Mouse (Mus musculus) lung, postnatal 4 days (tissue): Measurements from ENCODE around the gene Cpt1b.
"Not testable (repeated sequence)": the region's sequence is repeated elsewhere in the genome, so short reads cannot be mapped to it uniquely, and the experiment has no call there.

Source experiments
- DNase-seq, 2 experiments: peaks; one replicate each; pipeline ENCODE4 v3.0.0; 2021

Gene Cpt1b

DNA sequence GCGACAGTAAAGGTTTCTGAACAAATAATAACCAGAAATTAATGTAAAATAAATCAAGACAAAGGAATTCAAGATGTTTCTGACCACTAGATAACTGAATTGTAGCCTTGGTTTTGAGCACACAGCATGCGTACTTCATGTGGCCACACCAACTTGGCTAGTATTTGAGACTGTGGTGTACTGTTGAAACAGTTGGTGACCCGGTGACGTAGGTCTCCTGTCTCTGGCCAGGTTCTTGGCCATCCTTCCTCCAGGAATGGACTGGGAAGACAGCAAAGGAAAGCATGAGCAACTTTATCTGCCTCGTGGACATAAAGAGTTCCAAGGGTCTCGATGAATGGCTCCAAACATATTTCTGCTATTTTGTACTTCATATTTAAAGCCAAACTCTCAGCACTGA, 6.1 kb upstream of the Cpt1b start:
- no peak for DNase-seq

DNA sequence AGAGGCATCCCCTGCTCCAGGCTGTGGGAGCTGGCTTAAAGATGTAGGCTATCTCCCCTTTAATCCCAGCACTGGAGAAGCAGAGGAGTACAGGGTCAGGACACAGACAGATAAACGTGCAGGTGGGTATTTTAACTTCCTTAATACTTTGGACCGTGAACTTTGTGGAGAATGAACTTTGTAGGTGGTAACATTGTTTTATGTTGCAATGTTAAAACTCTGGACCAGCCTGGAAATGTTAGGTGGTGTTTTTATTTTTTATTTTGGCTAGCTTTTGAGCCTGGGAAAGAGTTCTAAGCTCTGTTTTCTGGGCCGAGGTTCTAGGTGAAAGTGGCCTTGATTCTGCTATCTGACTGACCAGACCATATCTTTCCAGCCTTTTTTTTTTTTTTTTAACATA, 5.6 kb upstream of the Cpt1b start:
- no peak for DNase-seq

DNA sequence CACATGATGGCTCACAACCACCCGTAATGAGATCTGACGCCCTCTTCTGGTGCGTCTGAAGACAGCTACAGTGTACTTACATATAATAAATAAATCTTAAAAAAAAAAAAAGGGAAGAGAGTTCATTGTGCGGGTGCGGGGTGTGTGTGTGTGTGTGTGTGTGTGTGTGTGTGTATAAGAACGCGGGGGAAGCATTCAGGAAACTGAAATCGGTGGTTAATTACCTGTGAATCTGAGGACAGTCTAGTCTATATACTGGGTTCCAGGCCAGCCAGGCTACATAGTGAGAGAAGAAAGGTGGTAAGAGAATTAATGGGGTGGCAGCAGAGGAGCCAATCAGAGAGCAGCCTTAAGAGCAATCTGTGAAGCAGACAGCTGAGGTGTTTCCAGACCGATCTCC, 5.1 kb upstream of the Cpt1b start:
- not testable (repeated sequence) for DNase-seq

DNA sequence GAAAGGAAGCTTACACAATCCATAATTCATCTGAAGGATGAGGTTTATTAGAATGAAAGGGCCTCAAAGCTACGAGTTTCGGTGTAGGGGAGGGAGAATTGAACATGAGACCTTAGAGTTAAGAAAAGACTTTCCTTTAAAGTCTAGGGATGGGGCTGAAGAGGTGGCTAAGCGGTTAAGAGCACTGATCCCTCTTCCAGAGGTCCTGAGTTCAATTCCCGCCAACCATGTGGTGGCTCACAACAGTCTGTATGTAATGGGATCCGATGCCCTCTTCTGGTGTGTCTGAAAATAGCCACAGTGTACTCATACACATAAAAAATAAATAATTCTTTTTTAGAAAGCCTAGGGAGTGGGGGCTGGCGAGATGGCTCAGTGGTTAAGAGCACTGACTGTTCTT, 4.7 kb upstream of the Cpt1b start:
- no peak for DNase-seq

DNA sequence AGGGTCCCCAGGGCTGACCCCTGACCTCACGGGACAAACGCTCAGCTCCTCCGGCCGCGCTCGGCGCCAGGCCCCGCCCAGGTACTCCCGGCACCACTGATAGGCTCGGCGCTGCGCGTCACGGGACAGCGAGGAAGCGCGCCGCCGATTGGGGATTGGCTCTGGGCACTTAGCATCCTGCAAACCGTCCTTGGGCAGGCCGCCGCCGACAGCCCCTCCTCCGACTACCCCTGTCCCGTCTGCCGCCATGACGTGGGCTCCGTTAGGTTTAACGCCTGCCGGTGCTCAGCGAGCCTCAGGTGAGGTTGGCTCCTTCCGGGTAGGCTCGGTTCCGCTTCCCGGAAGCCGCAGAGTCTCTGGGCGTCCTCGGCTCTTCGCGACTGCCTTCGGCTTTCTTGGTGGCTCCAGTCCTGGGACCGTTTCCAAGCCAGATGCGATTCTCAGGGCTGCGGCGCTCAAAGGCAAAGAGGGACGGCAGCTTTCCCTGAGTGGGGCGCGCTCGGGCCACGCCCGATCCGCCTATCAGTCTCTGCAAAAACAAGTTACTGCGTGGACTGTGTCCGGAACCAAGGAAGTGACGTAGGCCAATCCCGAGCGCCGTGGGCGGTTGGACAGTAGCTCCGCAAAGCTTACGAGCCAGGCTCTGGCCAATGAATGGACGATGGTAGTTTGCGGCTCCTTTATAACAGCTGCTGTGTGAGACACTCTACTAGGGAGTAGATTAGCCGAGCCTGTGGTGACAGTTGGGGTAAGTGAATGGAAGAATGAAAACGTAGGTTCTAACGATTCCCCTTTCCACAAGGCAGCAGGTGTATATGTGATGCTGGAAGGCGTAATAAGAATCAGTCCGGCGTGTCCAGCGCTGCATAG, 3.9 kb upstream of the Cpt1b start, which contains the start of the genes C730034F03Rik, Gm44502 and Chkb:
TSS of gene C730034F03Rik (plus strand) at position 238 of the 870 bp plus-strand sequence.
TSS of gene Gm44502 (minus strand) at position 345 of the 870 bp plus-strand sequence.
TSS of gene Chkb (minus strand) at position 557 of the 870 bp plus-strand sequence.
- DNase-seq = peak; percentile 92 to 95

DNA sequence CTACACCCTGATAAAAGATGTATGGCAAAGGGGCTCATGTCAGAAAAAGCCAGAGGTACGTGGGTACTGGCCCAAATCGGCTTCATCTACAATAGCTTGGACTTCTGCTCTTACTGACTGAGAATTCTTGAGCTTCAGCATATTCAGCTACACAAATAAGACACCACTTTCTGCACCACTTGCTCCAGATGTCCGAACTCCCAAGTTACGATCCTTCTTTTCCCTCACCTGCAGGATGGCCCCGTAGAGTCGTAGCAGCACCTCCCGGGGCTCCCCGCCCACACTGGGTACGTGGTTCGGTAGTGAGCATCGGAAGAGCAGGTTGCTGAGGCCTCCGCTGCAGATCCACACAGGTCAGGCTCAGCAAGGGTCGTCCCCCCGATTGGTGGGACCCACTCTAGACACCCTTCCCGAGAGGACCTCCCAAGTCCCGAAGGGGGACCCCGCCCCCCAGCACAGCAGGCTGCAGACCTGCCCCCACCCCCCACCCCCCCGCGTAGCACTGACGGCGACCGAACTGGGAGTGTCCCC, 3.2 kb upstream of the Cpt1b start:
- no peak for DNase-seq

DNA sequence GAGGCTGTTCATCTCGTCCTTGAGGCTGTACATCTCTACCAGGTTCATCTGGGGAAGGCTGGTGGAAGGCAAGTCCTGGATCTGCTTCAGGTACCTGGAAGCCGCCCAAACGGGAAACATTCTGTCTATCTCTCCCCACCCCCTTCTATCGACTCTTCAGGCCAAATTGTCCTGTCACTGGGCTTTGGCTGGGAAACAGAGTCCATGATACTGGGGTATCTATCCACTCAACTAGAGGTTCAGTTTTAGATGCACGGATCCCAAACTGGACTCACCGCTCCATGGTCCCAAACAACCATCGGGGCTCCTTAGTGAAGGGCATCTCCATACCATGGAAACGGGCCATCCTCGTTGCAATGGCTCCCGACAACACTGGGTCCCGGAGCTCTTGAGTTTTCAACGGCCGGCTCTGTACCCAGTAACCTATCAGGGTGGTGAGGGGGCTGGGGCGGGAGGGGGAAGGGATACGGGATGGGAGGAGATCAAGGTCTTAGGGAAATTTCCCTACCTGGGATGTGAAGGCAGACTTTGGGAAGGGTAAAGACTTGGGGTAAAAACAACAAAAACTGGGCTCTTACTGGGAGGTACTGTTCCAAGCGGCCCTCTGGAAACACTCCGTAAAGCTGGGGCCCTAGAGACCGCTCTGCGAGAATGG, 2.6 kb upstream of the Cpt1b start:
- DNase-seq = no peak

DNA sequence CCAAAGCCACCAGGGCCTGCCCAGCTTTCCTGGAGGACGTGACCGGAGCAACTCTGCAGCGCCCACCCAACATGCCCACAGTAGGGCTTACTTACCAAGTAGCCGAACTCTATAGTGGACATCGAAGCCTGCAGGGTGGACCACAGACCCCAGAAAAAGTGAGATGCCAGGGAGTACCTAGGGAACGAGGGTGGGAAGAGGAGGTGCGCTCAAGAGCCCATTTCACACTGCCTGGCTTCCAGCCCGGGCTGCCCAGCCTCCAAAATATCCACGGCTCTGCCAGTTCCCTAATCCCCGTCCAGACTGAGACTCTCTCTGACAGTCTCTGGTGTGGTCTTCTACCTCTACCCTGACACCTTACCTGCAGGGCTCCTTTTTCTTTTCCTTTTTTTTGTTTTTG, 1.1 kb upstream of the Cpt1b start:
- peak in 1 of 2 experiments; percentile 18 for DNase-seq

DNA sequence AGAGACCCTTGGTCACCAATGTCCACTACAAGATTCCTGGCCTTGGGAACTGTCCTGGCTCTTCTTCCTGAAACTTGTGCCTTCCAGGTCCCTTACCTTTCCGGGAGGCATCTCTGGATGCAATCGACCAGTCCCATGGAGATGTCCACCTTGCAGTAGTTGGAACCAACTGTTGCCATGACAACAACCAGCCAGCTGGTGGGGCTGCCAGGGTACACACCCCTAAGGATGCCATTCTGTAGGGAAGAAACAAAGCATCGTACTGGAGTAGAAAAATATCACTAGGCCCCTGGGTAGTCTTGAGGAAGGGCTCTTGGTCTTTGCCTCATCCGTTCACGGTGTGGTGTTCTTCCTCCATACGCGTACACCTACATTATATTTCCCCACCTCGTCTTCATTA, 1.0 kb downstream of the Cpt1b start:
- DNase-seq = no peak

DNA sequence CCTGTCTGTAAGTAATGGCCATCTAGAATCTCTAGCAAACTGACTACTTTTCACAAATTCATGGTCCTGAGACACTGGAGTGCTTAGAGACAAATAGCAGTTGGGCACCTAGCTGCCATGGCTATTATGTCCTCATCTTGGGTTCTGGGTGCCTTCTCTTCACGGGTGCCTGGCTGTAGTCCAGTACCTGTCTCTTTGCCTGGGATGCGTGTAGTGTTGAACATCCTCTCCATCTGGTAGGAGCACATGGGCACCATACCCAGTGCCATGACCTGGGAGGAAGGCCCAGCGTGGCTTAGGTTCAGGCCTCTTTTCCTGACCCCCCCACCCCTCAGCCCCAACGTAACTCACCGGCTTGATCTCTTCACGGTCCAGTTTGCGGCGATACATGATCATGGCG, 3.7 kb downstream of the Cpt1b start:
- DNase-seq = no peak

DNA sequence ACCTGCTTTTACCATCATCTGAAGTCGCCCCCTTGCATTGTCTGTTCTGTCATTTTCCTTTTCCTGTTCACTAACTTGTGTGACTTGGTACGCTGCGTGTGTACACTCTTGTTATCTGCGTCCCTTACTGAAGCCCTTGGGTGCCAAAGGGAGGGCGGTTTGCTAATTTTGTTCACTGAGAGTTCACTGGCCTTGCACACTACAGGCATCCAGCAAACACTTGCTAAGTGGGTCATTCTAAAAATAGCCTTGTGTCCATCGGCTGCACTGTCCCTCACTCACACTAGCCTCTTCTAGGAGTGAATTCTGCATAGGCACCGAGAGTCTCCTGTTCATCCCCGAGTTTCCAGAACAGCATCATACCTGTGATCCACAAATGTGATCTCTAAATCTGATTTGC, 10.4 kb downstream of the Cpt1b start:
- DNase-seq = no peak

DNA sequence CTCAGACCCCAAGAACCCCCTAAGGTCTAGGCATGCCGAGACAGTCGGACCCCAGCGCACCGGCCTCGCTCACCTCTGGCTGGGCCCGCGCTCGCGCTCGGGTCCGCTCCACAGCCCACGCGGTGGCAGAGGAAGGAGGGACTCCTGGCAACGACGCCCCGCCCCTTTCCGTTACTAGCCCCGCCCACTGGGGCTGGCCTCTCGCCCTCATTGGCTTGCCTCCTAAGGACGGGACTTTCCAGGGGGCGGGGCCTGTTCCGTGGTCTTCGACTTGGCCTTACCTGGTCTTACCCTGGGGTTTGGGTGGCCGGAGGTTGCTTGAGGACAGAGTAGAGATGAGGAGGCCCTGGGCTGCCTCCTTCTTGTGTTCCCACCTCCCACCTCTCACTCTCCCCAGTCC, 15.5 kb downstream of the Cpt1b start, which contains the start of gene Syce3:
TSS of gene Syce3 (minus strand) at position 386 of the 400 bp plus-strand sequence.
- DNase-seq = no peak

DNA sequence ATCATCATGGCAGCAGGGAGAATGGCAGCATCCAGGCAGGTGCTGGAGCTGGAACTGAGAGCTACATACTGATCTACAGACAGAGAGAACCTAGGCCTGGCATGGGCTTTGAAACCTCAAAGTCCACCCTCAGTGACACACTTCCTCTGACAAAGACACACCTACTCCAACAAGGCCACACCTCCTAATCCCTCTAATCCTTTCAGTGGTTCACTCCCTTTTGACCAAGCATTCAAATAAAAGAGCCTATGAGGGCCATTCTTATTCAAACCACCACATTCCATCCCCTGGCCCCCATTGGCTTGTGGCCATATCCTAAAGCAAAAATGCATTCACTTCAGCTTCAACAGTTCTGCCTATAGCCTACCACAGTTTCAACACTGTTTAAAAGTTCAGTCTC, 19.0 kb downstream of the Cpt1b start:
- DNase-seq = no peak

DNA sequence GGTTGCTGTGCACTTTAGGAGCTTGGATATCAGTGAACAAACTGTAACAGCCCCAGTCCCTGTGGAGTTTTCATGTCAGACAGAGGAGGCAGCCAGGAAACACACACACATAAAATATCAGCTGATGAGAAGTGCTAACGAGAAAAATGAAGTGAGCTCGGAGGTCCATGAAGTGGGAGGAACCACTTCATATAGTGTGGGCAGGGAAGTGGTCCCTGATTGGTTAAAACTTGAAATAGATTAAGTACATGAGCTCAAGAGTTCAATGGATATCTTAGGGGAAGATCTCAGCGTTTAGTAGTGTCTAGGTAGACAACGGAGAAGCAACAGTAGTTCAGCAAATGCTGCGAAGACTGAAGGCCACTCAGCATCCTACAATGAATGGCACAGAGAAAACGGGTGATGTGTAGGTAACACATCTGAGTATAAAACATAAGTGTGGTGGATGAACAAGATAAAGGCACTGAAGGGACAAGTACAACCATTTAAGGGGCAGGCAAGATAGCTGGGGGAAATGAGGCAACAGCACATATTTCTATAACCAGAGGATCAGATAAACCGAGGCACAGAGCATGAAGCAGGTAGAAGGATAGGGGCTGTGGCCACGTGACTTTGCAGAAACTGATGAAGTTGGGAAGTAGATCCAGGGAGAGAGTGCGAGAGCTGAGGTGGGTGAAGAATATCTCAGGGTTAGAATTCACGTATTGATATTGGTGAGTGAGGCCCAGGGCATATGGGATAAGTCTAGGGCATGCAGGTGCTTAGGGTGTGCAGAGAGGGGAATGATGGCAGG, 20.6 kb downstream of the Cpt1b start:
- DNase-seq = no peak

DNA sequence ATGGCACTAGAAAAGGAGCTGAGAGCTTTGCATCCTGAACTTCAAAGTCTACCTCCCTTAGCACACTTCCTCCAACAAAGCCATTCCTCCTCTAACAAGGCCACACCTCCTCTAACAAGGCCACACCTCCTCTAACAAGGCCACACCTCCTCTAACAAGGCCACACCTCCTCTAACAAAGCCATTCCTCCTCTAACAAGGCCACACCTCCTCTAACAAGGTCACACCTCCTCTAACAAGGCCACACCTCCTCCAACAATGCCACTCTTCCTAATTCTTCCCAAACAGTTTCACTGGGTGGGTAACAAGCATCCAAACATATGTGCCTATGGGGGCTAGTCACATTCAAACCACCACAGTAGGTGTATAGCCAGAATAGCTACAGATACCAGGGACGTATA, 23.2 kb downstream of the Cpt1b start:
- no peak for DNase-seq

DNA sequence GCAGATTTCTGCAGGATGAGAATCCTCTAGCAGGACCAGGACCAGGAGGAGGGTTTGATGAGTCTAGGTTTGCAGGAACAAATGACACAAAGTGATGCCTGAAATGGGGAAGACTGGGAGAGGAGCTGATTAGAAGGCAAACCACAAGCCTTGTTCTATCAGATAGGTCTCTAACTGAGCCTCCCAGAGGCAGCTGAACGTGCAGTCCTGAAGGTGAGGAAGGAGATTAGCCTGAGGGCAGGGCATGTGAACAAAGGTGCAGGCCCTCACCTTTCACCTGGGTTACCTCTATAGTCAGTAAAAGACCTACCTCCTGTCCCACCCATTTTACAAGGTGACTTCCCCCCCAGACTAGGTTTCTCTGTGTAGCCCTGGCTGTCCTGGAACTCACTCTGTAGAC, 25.9 kb downstream of the Cpt1b start:
- no peak for DNase-seq

DNA sequence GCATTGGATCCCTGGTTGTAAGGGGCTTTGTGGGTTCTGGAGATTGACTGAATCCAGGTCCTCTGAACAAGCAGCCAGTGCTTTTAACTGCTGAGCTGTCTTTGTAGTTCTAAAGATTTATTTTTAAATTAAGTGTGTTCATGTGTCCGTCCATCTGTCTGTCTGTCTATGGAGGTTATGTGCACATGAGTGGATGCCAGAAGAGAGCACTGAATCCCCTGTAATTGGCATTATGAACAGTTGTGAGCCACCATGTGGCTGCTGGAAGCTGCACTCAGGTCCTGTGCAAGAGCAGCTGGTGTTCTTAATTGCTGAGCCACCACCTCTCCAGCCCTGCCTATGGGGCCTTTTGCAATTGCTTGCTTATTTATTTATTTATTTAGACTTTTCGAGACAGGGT, 27.5 kb downstream of the Cpt1b start:
- DNase-seq = no peak

DNA sequence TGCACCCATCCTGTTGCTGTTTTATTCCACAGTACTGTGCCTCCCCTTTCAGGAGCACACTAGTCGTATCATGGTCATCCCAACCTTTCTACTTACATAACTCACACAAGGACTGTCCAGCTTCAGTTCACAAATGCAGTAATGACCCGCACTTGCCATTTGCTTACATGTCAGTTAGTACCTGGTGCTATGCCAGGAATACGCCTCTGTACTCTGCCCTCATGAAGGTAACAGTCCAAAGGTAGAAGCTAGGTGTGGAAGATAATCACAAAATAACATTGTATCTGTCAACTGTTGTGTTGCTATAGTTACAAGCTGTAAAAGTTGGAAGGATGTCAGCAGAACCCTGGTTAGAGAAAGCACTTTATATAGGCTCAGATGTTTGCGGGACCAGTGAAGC, 28.8 kb downstream of the Cpt1b start:
- no peak for DNase-seq

DNA sequence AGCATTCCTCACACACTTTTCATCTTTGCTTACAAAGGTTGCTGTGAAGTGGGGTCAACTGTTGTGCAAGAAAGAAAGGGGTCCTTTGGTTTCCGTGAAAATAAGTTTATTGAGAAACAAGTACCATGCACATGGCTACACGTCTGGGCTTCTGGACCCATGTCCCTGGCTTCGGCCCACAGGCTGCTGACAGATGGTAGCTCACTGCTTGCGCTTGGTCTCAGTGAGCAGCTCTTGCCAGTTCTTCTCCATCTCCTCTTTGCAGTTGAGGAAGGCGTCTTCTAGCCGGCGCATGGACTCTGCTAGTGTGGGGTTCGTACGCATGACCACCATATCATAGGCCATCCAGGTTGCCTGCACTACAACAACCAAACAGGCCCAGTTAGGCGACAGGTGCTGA, 35.6 kb downstream of the Cpt1b start:
- no peak for DNase-seq

DNA sequence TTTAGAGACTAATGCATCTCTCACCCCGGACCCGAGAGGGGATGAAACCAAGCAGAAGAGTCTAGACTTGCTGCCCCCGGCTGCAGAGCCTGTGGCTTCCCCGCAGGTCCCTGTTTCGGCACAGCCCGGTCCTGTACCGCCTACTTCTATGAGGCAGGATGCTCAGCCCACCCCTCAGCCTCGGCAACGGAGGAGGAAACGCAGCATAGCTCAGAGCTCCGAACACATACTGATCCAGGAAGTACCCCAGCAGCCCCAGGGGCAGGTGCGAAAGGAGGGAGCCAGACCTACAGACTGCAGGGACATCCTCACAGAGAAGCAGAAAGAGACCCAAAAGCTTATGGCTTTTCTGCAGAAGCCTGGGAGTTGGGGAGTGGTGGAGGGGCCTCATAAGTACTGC, 38.5 kb downstream of the Cpt1b start:
- DNase-seq = no peak

DNA sequence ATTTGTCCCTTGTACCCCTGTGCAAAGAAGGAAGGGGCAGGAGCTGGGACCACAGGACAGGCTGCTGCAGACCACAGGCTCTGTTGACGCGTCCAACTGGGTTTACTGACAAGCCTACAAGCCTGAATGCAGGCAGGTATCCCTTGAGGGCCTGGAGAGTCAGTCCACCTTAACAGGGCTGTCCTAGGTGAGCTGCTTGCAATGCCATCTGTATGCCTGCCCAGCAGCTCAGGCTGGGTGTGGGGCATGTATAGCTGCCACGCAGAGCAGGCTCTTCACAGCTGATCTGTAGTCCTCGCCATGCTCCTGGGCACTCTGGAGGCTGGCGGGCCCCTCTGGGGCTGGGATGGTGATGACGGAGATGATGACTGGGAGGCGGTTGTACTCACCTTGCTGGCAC, 41.0 kb downstream of the Cpt1b start, which contains the start of gene Klhdc7b:
TSS of gene Klhdc7b (plus strand) at position 301 of the 400 bp plus-strand sequence.
- DNase-seq = no peak

DNA sequence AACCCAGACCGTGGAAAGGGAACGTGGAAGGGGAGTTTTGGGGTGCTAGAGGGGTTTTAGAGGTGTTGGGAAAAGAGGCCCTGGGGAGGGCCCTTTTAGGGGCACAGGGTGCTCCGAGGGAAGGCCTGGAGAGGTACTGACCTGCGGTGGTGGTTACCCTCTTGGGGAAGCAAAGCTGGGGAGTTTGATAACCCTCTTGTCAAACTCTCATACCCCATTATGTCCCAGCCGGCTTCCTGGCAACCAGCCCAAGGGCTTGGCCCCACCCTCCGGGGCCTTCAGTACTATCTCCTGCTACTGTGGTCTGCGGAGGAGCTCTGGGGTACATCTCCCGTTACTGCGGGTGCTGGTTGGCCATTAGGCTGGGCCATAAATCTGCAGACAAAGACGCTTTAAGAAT, 46.2 kb downstream of the Cpt1b start:
- DNase-seq = peak in 1 of 2 experiments; percentile 35

DNA sequence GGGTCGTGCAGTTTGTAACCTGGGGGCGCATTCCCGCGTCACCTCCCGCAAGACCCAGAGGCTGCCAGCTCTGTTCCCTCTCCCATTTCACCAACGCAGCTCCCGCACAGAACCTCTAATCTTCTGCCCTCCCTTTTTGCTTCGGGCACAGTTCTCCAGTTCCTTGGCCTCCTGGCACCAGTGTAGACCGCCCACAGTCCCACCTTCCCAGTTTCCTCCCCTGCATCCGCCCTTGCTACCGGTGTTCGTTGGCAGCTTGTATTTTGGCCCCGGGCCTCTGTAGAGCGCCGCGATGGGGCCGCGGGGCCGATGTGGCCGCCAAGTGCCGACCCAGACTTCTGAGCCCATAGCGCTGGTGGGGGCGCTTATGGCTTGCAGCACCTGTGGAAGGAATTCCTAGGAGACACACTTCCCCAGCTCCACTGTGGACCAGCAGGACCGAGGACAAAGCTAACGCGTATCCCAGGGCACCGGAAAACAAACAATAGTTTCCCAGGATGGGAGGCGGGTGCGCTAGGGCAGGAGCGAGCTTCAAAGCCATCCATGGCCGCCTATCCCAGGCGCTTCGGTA, 46.7 kb downstream of the Cpt1b start, which contains the start of gene Odf3b:
TSS of gene Odf3b (minus strand) at position 452 of the 571 bp plus-strand sequence.
- DNase-seq = peak; percentile 45 to 52
